Mouse (Mus musculus) small intestine, adult 2 months (tissue): Measurements from ENCODE around the gene Ccl26.

Experiments
- CTCF ChIP-seq: fragments of 200-500 bp; IDR thresholded peaks from 2 replicates; pipeline ENCODE4 v1.5.1; 2012; ENCODE audit warnings: low read depth, mild to moderate bottlenecking, control low read depth, inconsistent platforms, low read length, moderate library complexity, mixed read lengths; ENCODE audit not compliant: insufficient replicate concordance, insufficient read length; ENCODE audit errors: extremely low read depth
- POLR2A ChIP-seq: fragments of 200-500 bp; IDR thresholded peaks from 2 replicates; pipeline ENCODE4 v1.6.1; 2012; ENCODE audit warnings: low read depth, mild to moderate bottlenecking, control low read depth, inconsistent platforms, low read length, moderate library complexity

DNA sequence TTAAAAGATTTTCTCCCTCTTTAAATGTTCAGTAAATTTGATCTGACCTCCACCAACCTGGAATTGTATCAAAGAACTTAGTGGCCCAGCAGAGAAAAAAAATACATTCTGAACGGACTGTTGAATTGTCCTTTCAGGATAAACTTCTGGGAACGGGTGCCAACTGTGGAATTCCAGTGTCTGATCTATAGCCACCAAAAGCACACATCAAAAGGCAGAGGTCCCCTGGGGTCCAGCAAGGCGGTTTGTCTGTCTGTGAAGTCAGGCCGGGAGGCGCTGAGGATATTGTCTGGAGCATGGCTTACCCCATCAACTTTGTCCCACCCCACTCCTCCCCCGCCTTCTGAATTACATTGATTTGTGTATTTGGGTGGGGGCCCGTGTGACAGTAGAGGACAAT, 35.4 kb downstream of the Ccl26 start:
- TF ChIP-seq CTCF (no peak), POLR2A (no peak)
